Mouse (Mus musculus) brain, embryonic 14.5 days (tissue): ENCODE data around the gene Sh2d6.

Experiments
- CTCF ChIP-seq: fragments of 200-500 bp; IDR thresholded peaks from 2 replicates; pipeline ENCODE4 v1.5.1; 2012; ENCODE audit warnings: inconsistent platforms, mild to moderate bottlenecking, moderate library complexity, borderline replicate concordance; ENCODE audit not compliant: insufficient read depth, insufficient read length; ENCODE audit errors: extremely low read depth
- POLR2A ChIP-seq: fragments of 200-500 bp; IDR thresholded peaks from 2 replicates; pipeline ENCODE4 v1.6.1; 2012; ENCODE audit warnings: mild to moderate bottlenecking, inconsistent platforms, borderline replicate concordance; ENCODE audit not compliant: poor library complexity, insufficient read depth, insufficient read length, severe bottlenecking; ENCODE audit errors: extremely low read depth

DNA sequence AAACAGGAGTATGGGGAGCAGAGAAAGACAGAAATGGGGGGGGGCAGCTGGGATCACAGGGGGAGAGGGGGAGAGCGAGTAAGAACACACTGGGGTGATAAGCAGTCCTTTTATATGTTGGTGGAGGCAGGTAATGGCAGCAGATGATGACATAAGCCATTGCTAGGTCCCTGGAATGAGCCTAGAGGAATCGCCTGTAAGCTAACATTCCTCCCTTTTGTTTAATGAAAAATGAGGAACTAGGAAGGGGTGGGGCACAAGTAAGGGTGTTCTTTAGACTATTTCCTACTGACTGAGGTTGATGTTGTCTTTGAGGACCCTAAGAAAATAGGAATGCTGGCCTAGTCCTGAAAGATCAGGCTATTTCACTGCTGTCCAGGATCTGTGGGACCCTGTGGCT, 39.4 kb downstream of the Sh2d6 start:
- TF ChIP-seq POLR2A (no peak), CTCF (no peak)
